Mouse (Mus musculus): ENCODE measurements around the gene Inpp1. TPM values are rescaled to one million over a fixed set of nuclear protein-coding genes. Genes with fewer than 3 reads are reported as not detected.
"Not testable (repeated sequence)": the region's sequence is repeated elsewhere in the genome, so short reads cannot be mapped to it uniquely, and the experiment has no call there.

The Inpp1 gene
- polyA plus RNA-seq (2016; fragmentation: Nextera tagmentation; extraction: Ambion mirVana), result 12.0 and 13.2 TPM in 2 replicates

DNA sequence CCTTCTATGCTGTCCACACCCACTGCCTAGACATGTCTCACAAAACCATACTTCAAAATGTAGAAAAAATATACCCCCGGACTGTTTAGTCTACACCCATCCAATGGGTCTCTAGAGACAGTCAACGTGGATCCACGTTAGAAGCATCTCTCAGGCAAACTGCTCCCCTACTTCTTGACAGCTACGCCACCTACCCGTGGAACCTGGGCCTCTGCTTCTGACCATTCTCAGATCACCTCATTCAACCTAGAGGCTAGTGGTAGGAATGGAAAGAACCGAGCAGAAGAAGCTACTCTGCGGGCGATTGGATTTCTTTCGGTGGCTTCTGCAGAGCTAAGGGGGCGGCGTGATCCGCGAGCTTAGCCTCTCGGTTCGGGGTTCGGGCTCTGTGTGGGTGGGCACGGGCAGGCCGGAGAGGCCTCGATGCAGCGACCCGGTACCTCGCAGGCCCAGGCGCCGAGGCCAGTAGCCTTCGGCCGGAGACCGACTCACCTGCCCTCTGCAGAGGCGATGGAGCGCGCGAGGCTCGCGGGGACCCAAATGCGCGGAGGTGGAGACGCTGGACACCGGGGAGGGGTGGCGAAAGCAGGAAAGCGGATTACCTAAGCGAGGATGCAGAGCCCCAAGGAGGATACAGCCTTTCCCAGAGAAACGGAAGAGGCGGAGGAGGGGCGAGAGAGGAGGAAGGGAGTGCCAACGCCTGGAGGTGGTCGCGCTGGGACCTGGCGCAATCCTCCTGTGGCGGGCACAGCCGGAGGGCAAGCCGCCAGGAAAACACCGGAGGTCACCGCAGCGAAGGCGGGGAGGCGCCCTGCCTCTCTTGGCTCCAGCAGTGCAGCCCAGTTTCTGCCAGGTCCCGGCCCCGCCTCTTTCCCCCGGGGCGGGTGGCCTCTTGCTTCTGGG lies at the start of gene Inpp1:
Gene Inpp1, minus strand, starts transcription at position 779 of the 903 bp plus-strand sequence.
- no peaks in the 10 kb centered on the region for H3K9me3 ChIP-seq
- H3K9ac ChIP-seq, result peak within 1 kb of the TSS; percentile 79
- H3K27me3 ChIP-seq, result 0 out of 2 replicates have a peak, but pooled peaks cover 4% of the 10 kb centered on the region
- peak; percentile 85 for ATAC-seq (ENCODE audit: low FRiP score)
- WGBS, result 1% methylated on average over 59 of the region's 59 CpGs
- peak within 1 kb of the TSS; percentile 66 for H3K4me3 ChIP-seq (replicated peaks)
- H3K4me1 ChIP-seq, result peaks cover 13% of the 10 kb centered on the region
- peak within 1 kb of the TSS; percentile 70 for H3K27ac ChIP-seq
- no peaks in the 10 kb centered on the region for H3K36me3 ChIP-seq (replicated peaks)
- H3K4me2 ChIP-seq, result peak within 1 kb of the TSS; percentile 87

DNA sequence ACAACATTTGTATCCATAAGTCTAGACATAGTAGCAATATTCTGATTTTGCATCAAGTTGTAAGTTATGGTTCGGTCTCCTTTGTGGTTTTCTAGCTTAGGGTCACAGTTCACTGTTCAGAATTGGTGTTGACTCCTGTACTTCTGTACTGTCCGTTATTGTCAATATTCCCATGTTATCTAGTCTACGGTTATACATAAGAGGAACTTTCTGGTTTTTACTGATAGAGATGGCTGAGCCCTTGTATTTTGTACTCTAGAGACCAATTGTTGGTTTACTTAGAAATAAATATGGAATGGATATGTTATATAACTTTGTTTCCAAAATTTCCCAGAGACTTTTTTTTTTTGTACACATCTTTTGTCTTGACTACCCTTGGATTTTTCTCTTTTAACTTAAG lies 48.5 kb upstream of the Inpp1 start:
- H3K9me3 ChIP-seq, result no peaks in the 10 kb centered on the region
- H3K4me1 ChIP-seq, result no peaks in the 10 kb centered on the region
- H3K4me3 ChIP-seq (replicated peaks), result no peak overlapping the region
- no peak overlapping the region for H3K9ac ChIP-seq
- H3K4me2 ChIP-seq, result no peak overlapping the region
- no peak overlapping the region for H3K27ac ChIP-seq
- H3K27me3 ChIP-seq, result no peaks in the 10 kb centered on the region
- 95% methylated on average over 3 of the region's 3 CpGs for WGBS
- no peaks in the 10 kb centered on the region for H3K36me3 ChIP-seq (replicated peaks)
- ATAC-seq (ENCODE audit: low FRiP score), result no peak

DNA sequence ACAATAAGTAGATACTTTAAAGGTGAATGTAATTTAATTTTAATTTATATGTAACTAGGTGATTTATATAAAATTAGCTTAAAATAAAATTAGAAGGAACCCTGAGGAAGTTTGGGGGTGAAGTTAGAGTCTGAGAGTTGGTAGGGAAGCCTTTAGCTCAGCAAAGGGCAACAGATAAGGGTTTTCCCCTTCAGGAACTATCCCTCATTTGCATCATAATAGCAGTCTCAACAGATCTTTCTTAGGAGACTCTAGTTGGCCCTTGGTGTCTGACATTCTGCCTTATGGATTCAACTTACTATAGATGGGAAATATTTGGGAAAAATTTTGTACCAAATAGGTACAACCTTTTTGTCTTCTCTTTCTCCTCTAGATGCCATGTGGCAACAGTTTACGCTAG lies 46.7 kb upstream of the Inpp1 start:
- Histone ChIP-seq H3K4me2 (no peak overlapping the region), H3K9me3 (no peaks in the 10 kb centered on the region), H3K27ac (no peak overlapping the region), H3K4me3 (replicated peaks) (no peak overlapping the region), H3K4me1 (no peaks in the 10 kb centered on the region), H3K27me3 (no peaks in the 10 kb centered on the region), H3K36me3 (replicated peaks) (no peaks in the 10 kb centered on the region), H3K9ac (no peak overlapping the region)
- 87% methylated on average over 1 of the region's 1 CpGs for WGBS
- no peak for ATAC-seq (ENCODE audit: low FRiP score)

DNA sequence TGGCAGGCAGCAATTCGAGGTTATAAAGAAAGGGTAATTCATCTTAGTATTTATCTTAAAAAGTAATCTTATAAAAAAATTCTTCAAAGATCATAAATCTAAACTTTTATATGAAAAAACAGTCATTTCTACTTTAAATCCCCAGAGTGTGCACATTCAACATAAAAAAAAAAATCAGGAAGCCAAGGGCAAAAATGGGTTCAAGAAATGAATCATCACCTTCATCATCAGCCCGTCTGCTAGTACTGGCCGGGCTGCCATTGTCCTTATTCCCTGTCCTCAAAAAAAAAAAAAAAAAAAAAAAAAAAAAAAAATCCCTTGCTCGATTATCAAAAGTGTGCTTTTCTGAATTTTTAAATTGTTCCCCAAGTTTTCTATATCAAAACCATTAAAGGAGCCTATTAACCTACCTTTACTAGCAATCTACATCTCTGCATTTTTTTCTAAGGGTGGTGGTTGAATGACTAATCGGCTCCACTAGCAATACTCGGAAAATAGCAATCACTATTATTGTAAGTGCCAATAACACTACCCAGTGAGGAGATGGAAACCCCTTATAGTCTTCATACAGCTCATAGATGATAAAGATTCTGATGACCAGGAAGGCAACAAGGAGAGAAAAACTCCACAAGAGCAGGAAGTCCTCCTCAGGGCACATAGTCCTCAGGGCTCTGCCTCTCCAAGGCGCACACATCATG lies 38.6 kb upstream of the Inpp1 start:
- Histone ChIP-seq H3K4me2 (no peak overlapping the region), H3K27ac (no peak overlapping the region), H3K9me3 (no peaks in the 10 kb centered on the region), H3K4me1 (no peaks in the 10 kb centered on the region), H3K27me3 (no peaks in the 10 kb centered on the region), H3K9ac (no peak overlapping the region), H3K4me3 (replicated peaks) (no peak overlapping the region), H3K36me3 (replicated peaks) (no peaks in the 10 kb centered on the region)
- WGBS, result 87% methylated on average over 7 of the region's 7 CpGs
- ATAC-seq (ENCODE audit: low FRiP score), result no peak

DNA sequence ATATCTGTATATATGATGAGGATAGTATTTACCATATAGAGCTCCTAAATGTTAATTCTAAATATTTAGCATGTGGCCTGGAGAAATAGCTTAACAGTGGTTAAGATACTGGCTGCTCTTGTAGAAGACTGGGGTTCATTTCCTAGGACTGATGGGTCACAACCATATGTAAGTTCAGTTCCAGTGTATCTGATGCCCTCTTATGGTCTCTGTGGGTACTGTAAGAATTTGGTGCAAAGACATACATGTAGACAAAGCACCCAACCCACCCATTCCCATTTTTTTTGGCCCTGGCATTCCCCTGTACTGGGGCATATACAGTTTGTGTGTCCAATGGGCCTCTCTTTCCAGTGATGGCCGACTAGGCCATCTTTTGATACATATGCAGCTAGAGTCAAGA lies 36.5 kb upstream of the Inpp1 start:
- H3K9ac ChIP-seq; H3K4me3 ChIP-seq (replicated peaks); H3K4me1 ChIP-seq; H3K27me3 ChIP-seq; H3K36me3 ChIP-seq (replicated peaks); H3K27ac ChIP-seq; H3K4me2 ChIP-seq; H3K9me3 ChIP-seq: not testable (repeated sequence)
- ATAC-seq (ENCODE audit: low FRiP score), result 0 out of 2 replicates have a peak, but pooled peaks have one; percentile 20
- WGBS, result 73% methylated on average over 1 of the region's 1 CpGs

DNA sequence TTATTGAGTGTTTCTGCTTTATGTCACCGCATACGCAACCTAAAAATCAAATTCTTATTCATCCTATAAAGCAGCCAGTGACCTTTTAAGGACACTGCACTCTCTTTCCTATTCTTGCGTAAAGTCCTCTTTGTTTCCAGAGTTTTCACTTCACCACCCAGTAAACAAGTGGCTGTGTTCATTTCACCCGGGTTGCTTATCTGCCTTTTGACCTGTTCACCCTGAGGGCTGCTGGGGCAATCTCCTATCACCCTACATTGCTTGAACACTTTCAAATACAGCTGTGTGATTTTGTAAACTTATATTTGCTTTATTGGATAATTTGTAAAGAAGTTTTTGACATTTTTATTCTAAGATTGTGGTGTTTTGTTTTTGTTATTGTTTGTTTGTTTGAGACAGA lies 31.9 kb upstream of the Inpp1 start:
- ATAC-seq (ENCODE audit: low FRiP score), result no peak
- Histone ChIP-seq H3K27ac (no peak overlapping the region), H3K4me2 (no peak overlapping the region), H3K4me3 (replicated peaks) (no peak overlapping the region), H3K4me1 (peaks cover 8% of the 10 kb centered on the region), H3K9ac (no peak overlapping the region), H3K36me3 (replicated peaks) (no peaks in the 10 kb centered on the region), H3K9me3 (no peaks in the 10 kb centered on the region), H3K27me3 (no peaks in the 10 kb centered on the region)
- WGBS, result 69% methylated on average over 4 of the region's 4 CpGs

DNA sequence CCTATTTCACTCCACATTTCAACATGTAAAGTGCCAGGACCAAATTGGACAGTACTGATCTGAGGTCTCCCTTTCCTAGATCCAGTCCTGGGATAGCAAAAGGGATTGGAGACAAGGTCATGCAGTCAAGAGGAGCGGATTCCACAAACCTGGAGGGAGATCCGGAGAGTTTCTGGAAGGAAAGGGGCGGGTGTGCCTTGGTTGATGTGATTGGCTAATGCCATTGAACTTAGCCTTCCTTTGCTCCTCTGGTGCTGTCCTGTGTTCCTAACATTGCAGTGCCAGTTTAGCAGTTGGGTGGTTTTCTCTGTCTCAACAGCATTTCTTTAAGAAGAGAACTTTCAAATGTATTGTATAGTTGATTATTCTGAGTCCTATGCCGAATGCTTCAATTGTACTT lies 29.1 kb upstream of the Inpp1 start:
- H3K27me3 ChIP-seq, result no peaks in the 10 kb centered on the region

DNA sequence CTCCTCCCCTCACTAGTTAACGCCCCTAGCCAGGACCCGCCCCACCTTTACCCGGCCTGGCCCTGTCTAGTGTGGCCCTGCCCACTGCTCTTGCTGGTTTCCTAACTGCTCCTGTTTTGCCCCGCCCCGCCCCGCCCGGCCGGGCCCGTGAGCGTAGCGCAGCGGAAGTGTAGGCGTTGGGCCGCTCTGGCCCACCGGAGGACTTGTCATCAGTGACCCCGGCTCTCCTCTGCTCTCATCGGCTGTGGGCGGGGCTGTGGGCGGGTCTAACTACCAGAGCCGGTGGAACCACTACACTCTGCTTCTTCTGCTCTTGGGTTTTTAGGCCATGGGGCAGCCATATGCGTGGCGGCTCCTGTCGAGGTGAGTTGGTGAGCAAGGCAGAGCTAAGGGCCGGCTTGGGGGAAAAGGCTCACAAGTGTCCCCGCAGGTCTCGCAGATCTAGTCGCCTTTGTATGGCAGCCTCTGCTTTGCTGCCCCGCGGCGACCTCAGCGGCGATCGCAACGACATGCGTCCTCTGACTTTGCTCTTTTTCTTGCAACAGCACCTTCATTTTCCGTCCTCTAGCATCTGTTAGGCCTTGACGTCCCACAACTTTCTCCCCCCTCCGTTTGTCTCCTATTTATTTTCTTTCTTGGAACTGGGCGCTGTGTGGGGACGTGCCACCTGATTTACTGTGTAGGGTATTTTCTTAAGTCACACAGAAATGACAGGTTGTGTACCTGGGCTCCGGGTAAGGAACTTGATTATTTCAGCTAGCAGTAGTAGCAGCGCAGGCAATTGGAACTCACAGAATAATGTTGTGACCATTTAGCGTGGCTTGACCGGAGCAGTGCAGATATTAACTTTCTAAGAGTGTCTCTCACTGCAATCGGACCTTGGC lies 27.5 kb upstream of the Inpp1 start, which contains the start of gene Hibch:
Gene Hibch, plus strand, starts transcription at position 148 of the 884 bp plus-strand sequence.
- H3K27me3 ChIP-seq, result no peaks in the 10 kb centered on the region
- H3K9ac ChIP-seq, result peak within 1 kb of the TSS; percentile 63
- H3K4me1 ChIP-seq, result peaks cover 8% of the 10 kb centered on the region
- H3K4me2 ChIP-seq, result peak within 1 kb of the TSS; percentile 73
- no peaks in the 10 kb centered on the region for H3K36me3 ChIP-seq (replicated peaks)
- peak within 1 kb of the TSS; percentile 61 for H3K27ac ChIP-seq
- 3% methylated on average over 45 of the region's 45 CpGs for WGBS
- ATAC-seq (ENCODE audit: low FRiP score), result peak; percentile 100
- H3K9me3 ChIP-seq, result no peaks in the 10 kb centered on the region
- peak within 1 kb of the TSS; percentile 57 for H3K4me3 ChIP-seq (replicated peaks)

More for the DNA sequence above, 29.1 kb upstream of the Inpp1 start:
- Histone ChIP-seq H3K27ac (no peak overlapping the region), H3K4me3 (replicated peaks) (no peak overlapping the region), H3K9me3 (no peaks in the 10 kb centered on the region), H3K4me2 (no peak overlapping the region), H3K9ac (no peak overlapping the region), H3K36me3 (replicated peaks) (no peaks in the 10 kb centered on the region), H3K4me1 (peaks cover 8% of the 10 kb centered on the region)
- 90% methylated on average over 4 of the region's 4 CpGs for WGBS
- ATAC-seq (ENCODE audit: low FRiP score), result no peak

DNA sequence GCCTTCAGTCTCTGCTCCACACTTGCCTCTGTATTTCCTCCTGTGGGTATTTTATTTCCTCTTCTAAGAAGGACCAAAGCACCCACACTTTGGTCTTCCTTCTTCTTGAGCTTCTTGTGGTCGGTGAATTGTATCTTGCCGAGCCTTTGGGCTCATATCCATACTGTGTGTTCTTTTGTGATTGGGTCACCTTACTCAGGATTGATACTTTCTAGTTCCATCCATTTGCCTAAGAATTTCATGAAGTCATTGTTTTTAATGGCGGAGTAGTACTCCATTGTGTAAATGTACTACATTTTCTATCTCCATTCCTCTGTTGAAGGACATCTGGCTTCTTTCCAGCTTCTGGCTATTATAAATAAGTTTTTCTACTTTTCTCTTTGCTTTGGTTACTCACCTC lies 26.9 kb upstream of the Inpp1 start:
- peaks cover 8% of the 10 kb centered on the region for H3K4me1 ChIP-seq
- no peak overlapping the region for H3K9ac ChIP-seq
- H3K27ac ChIP-seq, result no peak overlapping the region
- peak; percentile 45; the same call in 1 of the 2 replicates for ATAC-seq (ENCODE audit: low FRiP score)
- H3K27me3 ChIP-seq, result no peaks in the 10 kb centered on the region
- H3K4me3 ChIP-seq (replicated peaks), result peak overlapping the region; percentile 57
- H3K36me3 ChIP-seq (replicated peaks), result no peaks in the 10 kb centered on the region
- WGBS, result 25% methylated on average over 3 of the region's 3 CpGs
- H3K9me3 ChIP-seq, result no peaks in the 10 kb centered on the region
- H3K4me2 ChIP-seq, result peak overlapping the region; percentile 73

DNA sequence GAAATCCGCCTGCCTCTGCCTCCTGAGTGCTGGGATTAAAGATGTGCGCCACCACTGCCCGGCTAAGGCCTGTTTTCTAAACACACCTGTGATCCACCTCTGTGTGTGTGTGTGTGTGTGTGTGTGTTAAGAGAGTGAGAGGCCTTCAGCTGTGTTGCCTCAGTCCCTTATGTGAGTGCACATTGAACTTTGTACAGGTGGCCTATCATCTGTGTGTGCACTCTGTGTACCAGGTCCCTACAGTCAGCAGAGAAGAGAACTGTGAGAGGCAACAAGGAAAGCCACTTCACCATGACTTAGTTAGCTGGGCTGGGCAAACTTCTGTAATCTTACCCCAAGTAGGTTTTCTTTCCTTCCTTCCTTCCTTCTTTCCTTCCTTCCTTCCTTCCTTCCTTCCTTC lies 21.6 kb upstream of the Inpp1 start:
- no peak overlapping the region for H3K27ac ChIP-seq
- WGBS, result 91% methylated on average over 3 of the region's 3 CpGs
- no peak for ATAC-seq (ENCODE audit: low FRiP score)
- no peaks in the 10 kb centered on the region for H3K27me3 ChIP-seq
- no peaks in the 10 kb centered on the region for H3K4me1 ChIP-seq
- H3K9ac ChIP-seq, result no peak overlapping the region
- no peak overlapping the region for H3K4me2 ChIP-seq
- no peaks in the 10 kb centered on the region for H3K9me3 ChIP-seq
- H3K4me3 ChIP-seq (replicated peaks), result no peak overlapping the region
- H3K36me3 ChIP-seq (replicated peaks), result no peaks in the 10 kb centered on the region

DNA sequence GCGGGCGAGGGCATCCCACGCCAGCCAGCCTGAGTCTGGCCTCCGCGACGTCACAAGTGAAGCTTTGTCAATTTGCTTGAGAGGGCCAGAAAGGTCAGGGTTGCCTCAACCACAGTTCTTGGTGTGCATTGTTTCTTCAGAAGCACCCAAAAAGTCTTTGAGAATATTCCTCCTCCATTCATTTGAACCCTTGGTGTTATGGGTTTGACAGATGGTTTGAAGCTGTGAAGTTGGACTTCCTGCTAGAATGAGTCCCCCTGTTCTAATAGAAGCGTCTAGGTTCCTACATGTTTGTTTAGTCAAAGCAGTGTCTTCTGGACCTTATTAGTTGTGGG lies 292 bp upstream of the Inpp1 start:
- ATAC-seq (ENCODE audit: low FRiP score), result no peak
- Histone ChIP-seq H3K27ac (peak overlapping the region; percentile 70; the same call in 1 of the 2 replicates), H3K4me3 (replicated peaks) (peak overlapping the region; percentile 66), H3K36me3 (replicated peaks) (no peaks in the 10 kb centered on the region), H3K9ac (peak overlapping the region; percentile 79), H3K27me3 (0 out of 2 replicates have a peak, but pooled peaks cover 4% of the 10 kb centered on the region), H3K4me1 (peaks cover 13% of the 10 kb centered on the region), H3K4me2 (peak overlapping the region; percentile 87), H3K9me3 (no peaks in the 10 kb centered on the region)
- 4% methylated on average over 7 of the region's 7 CpGs for WGBS

All from forebrain, embryonic 12.5 days (tissue).